Mouse (Mus musculus) left cerebral cortex, postnatal 4 days (tissue): ENCODE data around the gene Spag7. TPM values are rescaled to one million over a fixed set of nuclear protein-coding genes. Genes with fewer than 3 reads are reported as not detected.
A peak's percentile ranks its signal among the peaks of the same experiment; 100 is the strongest.

Experiments used
- DNase-seq: peaks from one replicate; pipeline ENCODE4 v3.0.0-alpha.2; 2022
- intact Hi-C: fragments of 180-260 bp; cut with DNase I; formaldehyde crosslinking; loops from one replicate; pipeline ENCODE4 v1.15.1; 2025
- total RNA-seq, 2 experiments: library from RNA; stranded (reverse); gene quantifications; 2 replicates each; pipeline ENCODE4 v1.2.3; 2021

The Spag7 gene
- total RNA-seq, result 10 to 100 TPM; 50.6 to 56.8 TPM

- peak; percentile 97 for DNase-seq
- intact Hi-C loops, result no loop called here
Measured at GRCm38 (mm10) chr11:70668771-70669505, at the start of gene Spag7. Gene Spag7, minus strand, starts transcription at chr11:70669416.

- DNase-seq, result no peak
- intact Hi-C loops, result no loop called here
Measured at GRCm38 (mm10) chr11:70718481-70718880, 49.3 kb upstream of the Spag7 start.

- DNase-seq, result no peak
- intact Hi-C loops, result no loop called here
Measured at GRCm38 (mm10) chr11:70715832-70716231, 46.6 kb upstream of the Spag7 start.

- intact Hi-C loops, result no loop called here
- no peak for DNase-seq
Measured at GRCm38 (mm10) chr11:70713222-70713621, 44.0 kb upstream of the Spag7 start.

GRCm38 (mm10) chr11:70711026-70711425 is 41.8 kb upstream of the Spag7 start:
- intact Hi-C loops, result no loop called here
- DNase-seq, result no peak

- DNase-seq, result no peak
- intact Hi-C loops, result no loop called here
Measured at GRCm38 (mm10) chr11:70706127-70706526, 36.9 kb upstream of the Spag7 start.

GRCm38 (mm10) chr11:70702781-70703180 is 33.6 kb upstream of the Spag7 start:
- intact Hi-C loops, result no loop called here
- DNase-seq, result no peak

DNA sequence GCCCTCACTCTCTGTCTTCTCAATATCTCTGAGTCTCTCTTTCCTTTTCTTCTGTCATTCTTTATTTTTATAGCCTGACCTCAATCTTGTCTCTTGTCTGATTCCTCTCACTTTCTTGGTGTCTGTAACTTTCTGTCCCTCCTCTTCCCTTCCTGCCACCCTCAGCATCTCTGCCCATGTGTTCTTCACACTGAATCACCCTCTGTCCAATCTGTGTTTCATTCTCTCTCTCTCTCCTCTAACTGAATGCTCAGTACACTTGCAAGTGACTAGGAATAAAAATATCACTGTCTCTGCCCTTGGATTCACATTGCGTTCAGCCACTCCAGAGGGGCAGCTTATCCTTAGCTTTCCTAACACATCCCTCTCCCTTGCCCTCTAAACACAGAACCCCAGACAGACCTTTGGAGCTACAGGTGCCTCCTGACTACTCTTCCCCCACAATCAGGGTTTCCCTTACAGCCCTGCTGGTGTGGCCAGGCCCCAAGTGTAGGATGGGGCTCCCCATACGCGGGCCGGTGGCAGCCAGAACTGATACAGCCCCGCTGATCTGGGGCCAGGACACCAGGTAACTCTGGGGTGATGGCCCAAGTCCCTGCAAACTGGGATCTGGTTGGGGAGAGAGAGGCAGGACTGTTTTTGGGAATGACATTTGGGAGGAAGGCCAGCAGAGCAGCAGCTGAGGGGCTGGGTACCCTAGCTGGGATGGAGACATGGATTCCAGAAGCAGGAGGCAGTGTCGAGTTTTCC is 32.9 kb upstream of the Spag7 start:
- DNase-seq, result no peak
- intact Hi-C loops, result no loop called here

DNA sequence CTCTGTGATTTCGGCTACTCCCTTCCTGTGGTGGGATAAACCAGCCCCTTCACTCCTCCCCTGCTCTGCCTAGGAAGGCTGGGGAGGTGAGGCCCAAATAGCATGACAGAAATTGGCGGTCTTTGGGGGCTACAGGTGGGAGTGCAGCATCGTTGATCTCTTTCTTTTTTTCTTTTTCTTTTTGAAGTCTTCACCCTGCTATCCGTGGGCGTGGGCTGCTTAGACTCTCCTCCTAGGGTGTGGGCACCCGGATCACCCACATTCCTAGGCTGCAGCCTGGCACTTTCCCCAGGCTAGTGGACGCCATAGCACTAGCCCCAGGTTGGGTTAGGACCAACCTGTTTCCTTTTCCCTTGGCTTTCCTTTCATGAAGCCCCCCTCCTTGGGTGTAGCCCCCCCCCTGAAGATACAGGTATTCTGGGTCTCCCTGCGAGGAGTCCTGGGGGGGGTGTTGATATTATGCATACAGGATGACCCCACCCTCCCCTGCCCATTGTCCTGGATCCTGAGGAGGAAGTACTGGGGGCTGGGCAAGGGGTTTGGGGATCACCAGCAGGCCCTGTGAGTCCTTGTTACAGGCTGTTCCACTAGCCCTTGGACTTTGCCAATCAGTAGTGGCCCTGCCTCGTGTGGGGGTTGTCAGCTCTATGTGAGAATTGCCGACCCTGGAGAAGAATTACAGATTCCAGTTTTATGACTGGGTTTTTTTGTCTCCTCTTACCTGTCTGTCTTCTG is 32.2 kb upstream of the Spag7 start:
- DNase-seq, result no peak
- intact Hi-C loops, result no loop called here

GRCm38 (mm10) chr11:70700613-70701012 is 31.4 kb upstream of the Spag7 start:
- intact Hi-C loops, result no loop called here
- DNase-seq, result peak; percentile 59

DNA sequence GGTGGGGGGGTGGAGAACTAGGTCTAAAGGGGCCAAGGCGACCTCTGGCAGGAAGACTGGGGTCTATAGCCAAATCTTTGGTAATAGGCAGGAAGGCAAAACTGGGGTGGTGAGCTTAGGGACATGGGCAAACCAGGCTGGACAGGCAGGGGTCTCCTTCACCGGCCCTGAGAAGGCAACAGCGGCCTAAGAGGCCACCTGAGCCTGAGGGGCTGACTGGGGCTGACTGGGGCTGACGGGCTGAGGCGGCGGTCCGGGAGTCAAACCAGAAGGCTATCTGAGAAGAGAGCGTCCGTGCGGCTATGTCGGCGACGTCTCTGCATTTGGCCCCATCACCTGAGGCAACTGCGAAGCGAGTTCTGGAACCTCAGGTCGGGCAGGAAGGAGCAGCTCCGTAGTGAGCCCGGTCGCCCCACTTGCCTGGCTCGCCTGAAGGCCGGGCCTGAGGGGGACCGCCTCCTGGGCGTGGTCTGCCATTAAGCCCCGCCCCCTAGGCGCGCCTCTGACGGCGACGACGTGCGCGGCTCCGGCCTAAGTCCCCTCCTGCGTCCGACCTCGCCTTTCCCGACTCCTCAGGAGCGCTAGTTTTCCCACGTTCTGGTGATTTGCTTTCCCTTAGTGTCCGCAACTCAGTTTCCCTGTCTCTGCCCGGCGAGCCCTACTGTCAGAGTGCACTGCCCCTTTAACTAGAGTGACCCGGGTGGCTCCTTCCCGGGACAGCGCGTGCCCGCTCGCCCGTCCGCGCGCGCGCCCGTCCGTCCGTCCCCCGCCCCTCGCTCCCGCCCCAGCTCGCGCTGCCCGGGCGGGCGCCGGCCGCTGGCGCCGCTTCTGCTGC is 30.7 kb upstream of the Spag7 start, which contains the start of the genes Inca1 and Kif1c:
Gene Inca1, minus strand, starts transcription at position 434 of the 835 bp plus-strand sequence.
Gene Kif1c, plus strand, starts transcription at position 827 of the 835 bp plus-strand sequence.
- intact Hi-C loops, result no loop called here
- DNase-seq, result peak; percentile 95

DNA sequence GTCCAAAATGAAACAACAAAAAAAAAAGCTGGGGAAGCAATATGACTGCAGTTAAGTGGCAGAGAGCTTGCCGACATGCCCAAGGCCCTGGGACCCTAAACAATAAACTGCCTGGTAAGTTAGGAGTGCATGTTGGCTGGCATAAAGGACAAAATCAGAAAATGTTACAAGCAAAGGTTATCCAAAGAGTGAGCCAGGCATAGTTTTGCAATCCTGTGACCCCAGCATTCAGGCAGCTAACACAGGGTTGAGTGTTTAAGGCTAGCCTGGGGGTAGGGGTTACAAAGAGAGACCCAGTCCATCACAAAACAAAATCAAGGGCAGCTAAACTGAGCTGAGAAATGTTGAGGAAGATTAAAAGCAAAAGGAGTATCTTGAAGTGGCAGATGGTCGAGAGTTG is 29.8 kb upstream of the Spag7 start:
- no peak for DNase-seq
- intact Hi-C loops, result no loop called here

- intact Hi-C loops, result no loop called here
- DNase-seq, result no peak
Measured at GRCm38 (mm10) chr11:70697376-70697775, 28.2 kb upstream of the Spag7 start.

DNA sequence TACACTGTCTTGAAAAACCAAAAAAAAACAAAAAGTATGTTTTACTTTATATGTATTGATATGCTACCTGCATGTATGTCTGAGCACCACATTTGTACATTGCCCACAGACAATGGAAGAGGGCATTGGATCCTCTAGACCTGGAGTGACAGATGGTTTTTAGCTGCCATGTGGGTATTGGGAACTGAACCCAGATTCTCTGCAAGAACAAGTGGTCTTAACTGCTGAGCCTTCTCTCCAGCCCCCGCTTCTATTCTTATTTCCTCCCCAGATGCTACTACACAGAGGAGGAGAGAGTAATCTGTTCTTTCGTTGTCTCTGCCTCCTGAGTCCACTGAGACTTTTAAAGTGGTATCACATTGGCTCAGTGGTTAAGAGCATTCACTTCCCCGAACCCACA is 24.3 kb upstream of the Spag7 start:
- no peak for DNase-seq
- intact Hi-C loops, result no loop called here

GRCm38 (mm10) chr11:70689578-70689977 is 20.4 kb upstream of the Spag7 start:
- intact Hi-C loops, result no loop called here
- no peak for DNase-seq

DNA sequence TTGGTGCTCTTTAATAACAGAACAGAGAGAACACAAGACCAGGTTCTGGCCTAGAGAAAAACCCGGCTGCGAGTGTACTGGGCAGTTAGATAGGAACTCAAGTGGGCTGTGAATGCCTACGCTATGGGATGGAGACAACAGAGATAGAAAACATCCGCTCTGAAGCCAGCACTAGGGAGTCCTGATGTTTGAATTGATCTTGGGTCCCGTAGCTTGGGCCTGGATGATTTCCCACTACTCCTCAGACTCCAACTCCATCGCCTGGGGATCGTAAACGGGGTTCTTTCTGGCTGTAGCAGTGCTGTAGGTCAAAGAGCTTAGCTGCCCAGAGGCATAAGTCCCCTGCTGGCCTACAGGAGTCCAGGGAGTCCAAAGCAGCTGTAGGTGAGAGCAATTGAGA is 19.2 kb upstream of the Spag7 start:
- intact Hi-C loops, result no loop called here
- no peak for DNase-seq

GRCm38 (mm10) chr11:70687601-70688199 is 18.5 kb upstream of the Spag7 start, which contains the start of gene Camta2:
Gene Camta2, minus strand, starts transcription at chr11:70688105.
- intact Hi-C loops, result no loop called here
- DNase-seq, result peak; percentile 88

- DNase-seq, result peak; percentile 64
- intact Hi-C loops, result no loop called here
Measured at GRCm38 (mm10) chr11:70686901-70687566, 17.8 kb upstream of the Spag7 start.

- no peak for DNase-seq
- intact Hi-C loops, result no loop called here
Measured at GRCm38 (mm10) chr11:70683640-70684039, 14.4 kb upstream of the Spag7 start.
